Mouse (Mus musculus): Measurements from ENCODE around the gene Nop56.
A peak's percentile ranks its signal among the peaks of the same experiment; 100 is the strongest.

Nop56 gene

GRCm38 (mm10) chr2:130274149-130274861, at the start of gene Nop56:
Nop56 (plus strand) TSS chr2:130274430.
- peak; percentile 98 for DNase-seq (ENCODE audit: low spot score)

- DNase-seq (ENCODE audit: low spot score) = no peak
These were observed 27.3 kb upstream of the Nop56 start for GRCm38 (mm10) chr2:130246912-130247311.

GRCm38 (mm10) chr2:130248226-130248625, 26.0 kb upstream of the Nop56 start:
- DNase-seq (ENCODE audit: low spot score) = no peak

- no peak for DNase-seq (ENCODE audit: low spot score)
These were observed 17.5 kb upstream of the Nop56 start for GRCm38 (mm10) chr2:130256762-130257161.

GRCm38 (mm10) chr2:130260822-130261221, 13.4 kb upstream of the Nop56 start:
- no peak for DNase-seq (ENCODE audit: low spot score)

- DNase-seq (ENCODE audit: low spot score) = no peak
These were observed 12.3 kb upstream of the Nop56 start for GRCm38 (mm10) chr2:130261914-130262313.

GRCm38 (mm10) chr2:130262398-130262797, 11.8 kb upstream of the Nop56 start:
- no peak for DNase-seq (ENCODE audit: low spot score)

GRCm38 (mm10) chr2:130265520-130265919, 8.7 kb upstream of the Nop56 start:
- DNase-seq (ENCODE audit: low spot score) = no peak

GRCm38 (mm10) chr2:130268074-130268473, 6.2 kb upstream of the Nop56 start:
- no peak for DNase-seq (ENCODE audit: low spot score)

- DNase-seq (ENCODE audit: low spot score) = no peak
These were observed 498 bp upstream of the Nop56 start for GRCm38 (mm10) chr2:130273732-130274131.

GRCm38 (mm10) chr2:130274862-130275261, 632 bp downstream of the Nop56 start:
- DNase-seq (ENCODE audit: low spot score) = no peak

- no peak for DNase-seq (ENCODE audit: low spot score)
These were observed 1.4 kb downstream of the Nop56 start for GRCm38 (mm10) chr2:130275649-130276048.

- no peak for DNase-seq (ENCODE audit: low spot score)
These were observed 5.4 kb downstream of the Nop56 start for GRCm38 (mm10) chr2:130279600-130280091.

GRCm38 (mm10) chr2:130280224-130280623, 6.0 kb downstream of the Nop56 start:
- no peak for DNase-seq (ENCODE audit: low spot score)

- no peak for DNase-seq (ENCODE audit: low spot score)
These were observed 6.6 kb downstream of the Nop56 start for GRCm38 (mm10) chr2:130280818-130281217.

- peak; percentile 75 for DNase-seq (ENCODE audit: low spot score)
These were observed 9.8 kb downstream of the Nop56 start, which contains the start of gene Idh3b for GRCm38 (mm10) chr2:130283854-130284654. Idh3b (minus strand) TSS chr2:130284547.

GRCm38 (mm10) chr2:130289086-130289485, 14.9 kb downstream of the Nop56 start:
- DNase-seq (ENCODE audit: low spot score) = no peak

- no peak for DNase-seq (ENCODE audit: low spot score)
These were observed 17.2 kb downstream of the Nop56 start for GRCm38 (mm10) chr2:130291434-130291833.

- no peak for DNase-seq (ENCODE audit: low spot score)
These were observed 18.8 kb downstream of the Nop56 start for GRCm38 (mm10) chr2:130293009-130293408.

- no peak for DNase-seq (ENCODE audit: low spot score)
These were observed 19.3 kb downstream of the Nop56 start for GRCm38 (mm10) chr2:130293486-130293885.

- no peak for DNase-seq (ENCODE audit: low spot score)
These were observed 20.1 kb downstream of the Nop56 start for GRCm38 (mm10) chr2:130294218-130294935.

- peak; percentile 27 for DNase-seq (ENCODE audit: low spot score)
These were observed 20.7 kb downstream of the Nop56 start, which contains the start of gene Ebf4 for GRCm38 (mm10) chr2:130294936-130295277. Ebf4 (plus strand) TSS chr2:130295169.

Measured in ovary, postnatal 10 days (tissue).